Mouse (Mus musculus) erythroblast, embryonic 14.5 days (primary cell): ENCODE results near the gene Ugt1a5. TPM values are rescaled to one million over a fixed set of nuclear protein-coding genes. Genes with fewer than 3 reads are reported as not detected.
A peak's percentile ranks its signal among the peaks of the same experiment; 100 is the strongest.

Experiments used
- H3K27me3 ChIP-seq: 2 replicates; pipeline ENCODE4 v1.6.1; 2012; ENCODE audit warnings: inconsistent platforms; ENCODE audit not compliant: control insufficient read depth
- H3K36me3 ChIP-seq: 2 replicates; pipeline ENCODE4 v1.6.1; 2012; ENCODE audit warnings: mild to moderate bottlenecking, inconsistent platforms; ENCODE audit not compliant: control insufficient read depth
- H3K4me1 ChIP-seq: 2 replicates; pipeline ENCODE4 v1.6.1; 2012; ENCODE audit warnings: inconsistent platforms; ENCODE audit not compliant: control insufficient read depth
- H3K4me3 ChIP-seq: replicated peaks from 2 replicates; pipeline ENCODE3; 2012; ENCODE audit warnings: moderate library complexity, mild to moderate bottlenecking, inconsistent platforms
- H3K9me3 ChIP-seq: 2 replicates; pipeline ENCODE4 v1.6.1; 2012; ENCODE audit warnings: low read length, inconsistent platforms, mixed read lengths; ENCODE audit not compliant: control insufficient read depth
- GATA1 ChIP-seq: IDR thresholded peaks from 2 replicates; pipeline ENCODE4 v1.6.1; 2012; ENCODE audit warnings: low read length, inconsistent platforms, mixed read lengths
- TAL1 ChIP-seq: IDR thresholded peaks from 3 replicates; pipeline ENCODE4 v1.6.1; 2012; ENCODE audit warnings: low read length, inconsistent platforms, mixed read lengths
- polyA plus RNA-seq: library from polyadenylated mRNA; stranded (reverse); fragments of >175 nt; gene quantifications from 2 replicates; pipeline ENCODE4 v1.2.3, GENCODE M21; 2012

Gene Ugt1a5
- polyA plus RNA-seq, 1 experiment: not detected

DNA sequence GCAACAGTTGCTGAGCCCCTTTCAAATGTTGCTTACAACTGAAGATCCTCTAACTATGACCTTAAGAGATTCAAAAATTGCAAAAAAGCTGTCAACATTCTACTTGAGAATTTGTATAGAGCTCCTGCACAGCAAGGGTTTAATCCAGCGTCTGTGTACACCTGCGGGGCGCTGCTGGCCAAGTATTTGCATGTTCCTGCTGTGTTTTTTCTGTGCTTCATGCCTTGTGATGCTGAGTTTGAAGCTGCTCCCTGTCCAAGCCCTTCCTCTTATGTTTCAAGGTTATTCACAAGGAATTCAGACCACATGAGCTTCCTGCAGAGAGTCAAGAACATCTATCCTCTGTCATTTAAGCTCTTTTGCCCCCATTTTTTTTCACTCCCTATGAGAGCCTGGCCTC, 26.3 kb downstream of the Ugt1a5 start:
- Histone ChIP-seq H3K27me3 (peaks cover 8% of the 10 kb centered on the region), H3K4me1 (no peaks in the 10 kb centered on the region), H3K4me3 (no peak overlapping the region), H3K36me3 (no peaks in the 10 kb centered on the region), H3K9me3 (no peaks in the 10 kb centered on the region)
- TF ChIP-seq GATA1 (no peak), TAL1 (no peak)

DNA sequence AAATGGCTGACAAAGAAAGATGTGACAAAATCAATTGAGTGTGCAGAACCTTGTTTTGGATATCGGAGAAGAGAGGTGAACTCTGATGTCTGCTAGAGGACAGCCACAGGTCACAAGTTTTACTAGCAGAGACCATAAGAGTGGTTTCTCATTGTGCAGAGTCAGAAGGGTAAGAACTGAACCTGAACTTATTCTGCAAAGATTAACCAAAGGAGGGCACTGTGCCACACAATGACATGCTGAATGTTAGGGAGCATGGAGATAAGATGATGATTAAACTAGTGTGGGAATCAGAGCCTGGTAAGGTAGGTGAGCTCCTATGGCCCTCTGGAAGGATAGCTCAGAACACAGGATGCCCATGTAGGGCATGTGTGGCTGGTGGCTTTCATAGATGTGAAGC, 29.9 kb downstream of the Ugt1a5 start:
- Histone ChIP-seq H3K27me3 (peaks cover 21% of the 10 kb centered on the region), H3K4me1 (no peaks in the 10 kb centered on the region), H3K4me3 (no peak overlapping the region), H3K9me3 (no peaks in the 10 kb centered on the region), H3K36me3 (no peaks in the 10 kb centered on the region)
- no peak for TF ChIP-seq TAL1
- TF ChIP-seq GATA1: no peak

- TF ChIP-seq TAL1 (no peak), GATA1 (no peak)
- Histone ChIP-seq H3K4me1 (no peaks in the 10 kb centered on the region), H3K9me3 (no peaks in the 10 kb centered on the region), H3K27me3 (peaks cover 19% of the 10 kb centered on the region), H3K4me3 (no peak overlapping the region), H3K36me3 (peaks cover 1% of the 10 kb centered on the region; the same call in 1 of the 2 replicates)
Measured at GRCm38 (mm10) chr1:88197443-88197842, 31.6 kb downstream of the Ugt1a5 start.

- H3K4me1 ChIP-seq: peaks cover 15% of the 10 kb centered on the region
- peaks cover 7% of the 10 kb centered on the region for H3K9me3 ChIP-seq
- peaks cover 13% of the 10 kb centered on the region for H3K27me3 ChIP-seq
- H3K36me3 ChIP-seq: peaks cover 24% of the 10 kb centered on the region
- no peak overlapping the region for H3K4me3 ChIP-seq
- TF ChIP-seq TAL1 (no peak), GATA1 (no peak)
Measured at GRCm38 (mm10) chr1:88199996-88200395, 34.2 kb downstream of the Ugt1a5 start.

DNA sequence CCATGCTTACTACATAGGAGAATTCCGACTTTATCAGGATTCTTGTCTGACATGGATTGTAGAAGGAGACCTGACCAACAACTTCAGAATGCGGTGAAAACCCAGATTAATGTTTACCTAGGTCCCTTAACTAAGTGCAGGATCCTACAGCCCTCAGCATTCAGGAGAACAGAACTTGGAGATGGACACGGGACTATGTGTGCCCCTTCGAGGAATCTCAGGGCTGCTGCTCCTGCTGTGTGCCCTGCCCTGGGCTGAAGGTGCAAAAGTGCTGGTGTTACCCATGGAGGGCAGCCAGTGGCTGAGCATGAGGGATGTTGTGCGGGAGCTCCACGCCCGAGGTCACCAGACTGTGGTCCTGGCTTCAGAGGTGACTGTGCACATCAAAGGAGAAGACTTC, 34.6 kb downstream of the Ugt1a5 start, which contains the start of gene Ugt1a2:
Gene Ugt1a2 (plus strand): TSS at position 146 of the 400 bp plus-strand sequence.
- TF ChIP-seq GATA1 (no peak), TAL1 (no peak)
- Histone ChIP-seq H3K9me3 (peaks cover 12% of the 10 kb centered on the region), H3K4me3 (no peak within 1 kb of the TSS), H3K4me1 (peaks cover 20% of the 10 kb centered on the region), H3K36me3 (peaks cover 27% of the 10 kb centered on the region), H3K27me3 (peaks cover 13% of the 10 kb centered on the region)

DNA sequence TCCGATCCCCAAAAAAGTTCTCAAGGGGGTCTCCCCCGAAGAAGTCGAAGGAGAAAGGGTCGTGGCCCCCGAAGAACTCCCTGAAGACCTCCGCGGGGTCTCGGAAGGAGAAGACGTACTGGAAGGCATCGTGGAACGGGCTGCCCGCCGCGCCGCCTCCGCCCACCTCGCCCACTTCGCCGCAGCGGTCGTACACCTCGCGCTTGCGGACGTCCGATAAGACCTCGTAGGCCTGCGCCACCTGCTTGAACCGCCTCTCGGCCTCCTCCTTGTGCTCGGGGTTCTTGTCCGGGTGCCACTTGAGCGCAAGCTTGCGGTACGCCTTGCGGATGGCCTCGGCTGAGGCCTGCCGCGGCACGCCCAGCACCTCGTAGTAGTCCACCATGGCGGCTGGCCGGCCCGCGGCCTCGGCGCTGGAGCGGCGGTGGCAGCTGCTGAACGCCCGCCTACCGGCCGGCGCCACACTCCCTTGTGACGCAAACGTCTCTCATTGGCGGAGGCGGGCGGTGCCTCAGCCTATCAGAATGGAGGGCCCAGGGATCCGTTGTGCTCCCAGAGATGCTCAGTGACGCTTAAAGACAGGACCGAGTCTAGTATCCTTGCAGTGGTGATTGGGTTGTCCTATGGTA, 39.6 kb downstream of the Ugt1a5 start, which contains the start of gene Dnajb3:
Gene Dnajb3 (minus strand): TSS at position 489 of the 629 bp plus-strand sequence.
- Histone ChIP-seq H3K27me3 (peaks cover 2% of the 10 kb centered on the region), H3K9me3 (peaks cover 16% of the 10 kb centered on the region), H3K4me3 (peak within 1 kb of the TSS; percentile 81), H3K36me3 (peaks cover 41% of the 10 kb centered on the region), H3K4me1 (peaks cover 65% of the 10 kb centered on the region)
- no peak for TF ChIP-seq TAL1
- TF ChIP-seq GATA1: peak; percentile 27; the same call in 1 of the 2 replicates

DNA sequence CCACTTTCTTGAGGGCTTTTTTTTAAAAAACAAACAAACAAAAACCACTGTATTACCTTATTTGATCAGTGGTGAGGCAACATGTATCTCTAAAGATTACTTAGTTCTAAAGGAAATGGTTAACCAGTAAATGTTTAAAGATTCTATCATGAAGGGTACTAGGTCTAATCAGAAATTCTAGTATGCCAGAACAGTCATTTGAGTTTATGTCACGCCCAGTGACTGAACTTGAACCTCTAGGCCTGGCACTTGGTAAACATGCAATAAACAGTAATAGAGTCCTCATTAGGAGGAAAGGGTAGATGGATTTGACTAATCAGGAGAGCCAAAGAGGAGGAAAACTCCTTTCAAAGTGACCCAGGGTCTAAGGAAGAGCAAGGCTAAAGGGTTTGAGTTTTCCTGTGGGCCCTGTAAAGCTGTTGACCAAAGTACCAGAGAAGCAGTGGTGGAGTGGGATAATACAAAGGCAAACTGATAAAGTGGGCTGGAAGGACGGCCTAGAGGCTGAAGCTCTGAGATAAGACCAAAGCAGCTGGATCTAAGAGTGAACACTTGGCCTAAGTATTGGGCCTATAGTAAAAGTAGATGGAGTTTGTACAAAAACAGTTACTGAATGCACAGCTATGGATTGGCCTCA, 41.1 kb downstream of the Ugt1a5 start:
- TF ChIP-seq GATA1: peak; percentile 97
- peak; percentile 88 for TF ChIP-seq TAL1
- H3K4me1 ChIP-seq: peaks cover 65% of the 10 kb centered on the region
- H3K36me3 ChIP-seq: peaks cover 41% of the 10 kb centered on the region
- peak overlapping the region; percentile 25 for H3K4me3 ChIP-seq
- no peaks in the 10 kb centered on the region for H3K27me3 ChIP-seq
- peaks cover 21% of the 10 kb centered on the region for H3K9me3 ChIP-seq

DNA sequence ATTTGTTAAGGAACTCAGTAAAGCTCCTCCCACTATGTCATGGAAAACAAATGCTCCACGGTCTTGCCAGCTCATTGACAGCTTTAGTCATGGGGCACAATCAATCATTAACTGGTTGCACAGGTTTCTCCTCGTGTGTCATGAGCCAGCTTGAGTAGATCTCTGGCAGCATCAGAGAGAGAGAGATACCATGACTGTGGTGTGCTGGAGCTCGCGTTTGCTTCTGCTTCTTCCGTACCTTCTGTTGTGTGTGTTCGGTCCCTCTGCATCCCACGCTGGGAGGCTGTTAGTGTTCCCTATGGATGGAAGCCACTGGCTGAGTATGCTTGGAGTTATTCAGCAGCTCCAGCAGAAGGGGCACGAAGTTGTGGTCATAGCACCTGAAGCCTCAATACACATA, 46.0 kb downstream of the Ugt1a5 start, which contains the start of gene Ugt1a1:
Gene Ugt1a1 (plus strand): TSS at position 148 of the 400 bp plus-strand sequence.
- Histone ChIP-seq H3K9me3 (peaks cover 13% of the 10 kb centered on the region), H3K36me3 (peaks cover 7% of the 10 kb centered on the region), H3K4me1 (peaks cover 34% of the 10 kb centered on the region), H3K4me3 (no peak within 1 kb of the TSS), H3K27me3 (no peaks in the 10 kb centered on the region)
- peak; percentile 31; the same call in 2 of the 3 replicates for TF ChIP-seq TAL1
- TF ChIP-seq GATA1: no peak

DNA sequence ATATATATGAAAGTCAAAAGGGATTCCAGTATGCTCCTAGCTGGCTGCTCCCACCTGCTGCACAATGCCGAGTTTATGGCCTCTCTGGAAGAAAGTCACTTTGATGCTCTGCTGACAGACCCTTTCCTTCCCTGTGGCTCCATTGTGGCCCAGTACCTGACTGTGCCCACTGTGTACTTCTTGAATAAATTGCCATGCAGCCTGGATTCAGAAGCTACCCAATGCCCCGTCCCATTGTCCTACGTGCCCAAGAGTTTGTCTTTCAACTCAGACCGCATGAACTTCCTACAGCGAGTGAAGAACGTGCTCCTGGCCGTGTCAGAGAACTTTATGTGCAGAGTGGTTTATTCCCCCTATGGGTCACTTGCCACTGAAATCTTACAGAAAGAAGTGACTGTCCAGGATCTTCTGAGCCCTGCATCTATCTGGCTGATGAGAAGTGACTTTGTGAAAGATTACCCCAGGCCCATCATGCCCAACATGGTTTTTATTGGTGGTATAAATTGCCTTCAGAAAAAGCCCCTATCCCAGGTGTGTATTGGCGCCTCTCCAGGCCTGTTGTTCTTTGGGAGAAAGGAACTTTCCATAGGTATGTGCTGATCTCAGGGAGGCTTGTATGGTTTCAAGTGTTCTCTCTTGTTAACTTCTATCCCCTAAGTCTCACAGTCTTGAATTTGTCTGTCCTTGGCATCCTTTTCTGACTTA, 46.7 kb downstream of the Ugt1a5 start:
- peaks cover 19% of the 10 kb centered on the region for H3K9me3 ChIP-seq
- no peak for TF ChIP-seq GATA1
- TF ChIP-seq TAL1: no peak
- H3K36me3 ChIP-seq: peaks cover 7% of the 10 kb centered on the region
- H3K27me3 ChIP-seq: no peaks in the 10 kb centered on the region
- peaks cover 27% of the 10 kb centered on the region for H3K4me1 ChIP-seq
- no peak overlapping the region for H3K4me3 ChIP-seq
